Mouse (Mus musculus) cerebellum, adult 2 months (tissue): Measurements from ENCODE around the gene Clk3.

Experiments used
- CTCF ChIP-seq: fragments of 200-500 bp; IDR thresholded peaks from 2 replicates; pipeline ENCODE4 v1.5.1; 2011; ENCODE audit warnings: low read depth, mild to moderate bottlenecking, control low read depth, low read length, moderate library complexity, borderline replicate concordance; ENCODE audit not compliant: insufficient read depth
- POLR2A ChIP-seq: fragments of 200-500 bp; IDR thresholded peaks from 2 replicates; pipeline ENCODE4 v1.6.1; 2011; ENCODE audit warnings: low read length, control low read depth, borderline replicate concordance; ENCODE audit not compliant: insufficient read depth

DNA sequence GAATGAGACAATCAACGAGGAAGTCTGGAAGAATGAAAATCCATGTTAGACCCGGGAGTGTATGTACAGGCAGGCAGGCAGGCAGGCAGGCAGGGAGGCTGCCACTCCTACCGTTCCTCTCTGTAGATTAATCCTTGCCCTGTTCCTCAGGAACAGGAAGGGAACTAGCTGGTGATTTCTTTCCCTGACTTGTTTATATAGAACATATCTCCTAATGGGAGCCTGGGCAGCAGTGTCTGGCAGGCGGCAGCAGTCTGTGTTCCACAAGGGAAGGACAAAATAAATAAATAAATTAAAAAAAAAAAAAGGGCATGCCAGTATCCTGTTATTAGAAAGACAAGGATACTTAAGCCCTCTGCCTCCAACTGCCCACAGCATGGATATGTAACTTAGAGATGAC lies 38.2 kb upstream of the Clk3 start:
- TF ChIP-seq POLR2A = no peak
- TF ChIP-seq CTCF = no peak
